Mouse (Mus musculus) gastrocnemius, postnatal 10 days (tissue): ENCODE measurements at regions not wholly inside any gene's neighbourhood (a gene's known extent, or its start where the extent isn't known, plus 50 kb on each side); places are given as distances from the start of the nearest gene placed in this dataset.

Experiments used
- DNase-seq: peaks from one replicate; pipeline ENCODE4 v3.0.0; 2021; ENCODE audit warnings: mixed read lengths

GRCm38 (mm10) chr6:51220778-51221177 lies 211.7 kb upstream of the Nfe2l3 start:
- no peak for DNase-seq

- no peak for DNase-seq
These were observed 196.3 kb upstream of the Nfe2l3 start for GRCm38 (mm10) chr6:51236077-51236740.

DNA sequence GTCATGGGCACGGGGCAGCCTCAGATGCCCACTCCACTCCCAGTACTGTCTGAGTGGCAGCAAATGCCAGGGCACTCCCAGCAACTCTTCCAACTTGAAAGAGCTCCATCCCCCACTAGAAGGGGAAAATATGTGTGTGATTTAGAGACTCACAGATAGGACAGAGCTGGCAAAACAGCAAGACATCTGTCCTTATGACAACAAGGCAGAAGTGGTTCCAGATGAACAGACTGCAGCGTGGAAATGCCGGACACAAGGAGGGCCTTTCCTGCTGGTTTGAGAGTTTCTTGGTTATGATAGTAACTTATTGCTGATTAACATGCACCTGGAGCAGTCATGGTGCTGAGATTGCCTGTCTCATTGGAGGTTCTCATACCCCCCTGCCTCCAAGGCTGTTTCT lies 192.4 kb upstream of the Nfe2l3 start:
- DNase-seq, result no peak

DNA sequence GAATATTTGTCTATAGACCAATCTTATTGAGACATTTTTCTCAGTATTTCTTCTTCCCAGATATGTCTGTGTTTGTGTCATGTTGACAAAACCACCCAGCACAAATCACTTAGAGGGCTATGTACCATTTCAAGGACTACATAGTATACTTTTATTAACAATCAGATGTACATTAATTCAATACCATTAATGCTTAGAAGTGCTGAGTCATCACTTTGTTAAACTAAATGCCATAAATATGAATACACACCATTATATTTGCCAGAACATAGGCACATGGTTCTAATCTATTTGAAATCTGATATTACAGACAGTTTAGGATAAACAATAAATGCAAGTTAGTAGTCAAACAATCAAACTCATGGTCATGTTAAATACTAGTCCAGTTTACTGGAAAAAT lies 182.2 kb upstream of the Nfe2l3 start:
- DNase-seq, result no peak

- no peak for DNase-seq
These were observed 181.0 kb upstream of the Nfe2l3 start for GRCm38 (mm10) chr6:51251432-51251831.

GRCm38 (mm10) chr6:51252721-51253120 lies 179.7 kb upstream of the Nfe2l3 start:
- no peak for DNase-seq

GRCm38 (mm10) chr6:51256631-51257030 lies 175.8 kb upstream of the Nfe2l3 start:
- no peak for DNase-seq

DNA sequence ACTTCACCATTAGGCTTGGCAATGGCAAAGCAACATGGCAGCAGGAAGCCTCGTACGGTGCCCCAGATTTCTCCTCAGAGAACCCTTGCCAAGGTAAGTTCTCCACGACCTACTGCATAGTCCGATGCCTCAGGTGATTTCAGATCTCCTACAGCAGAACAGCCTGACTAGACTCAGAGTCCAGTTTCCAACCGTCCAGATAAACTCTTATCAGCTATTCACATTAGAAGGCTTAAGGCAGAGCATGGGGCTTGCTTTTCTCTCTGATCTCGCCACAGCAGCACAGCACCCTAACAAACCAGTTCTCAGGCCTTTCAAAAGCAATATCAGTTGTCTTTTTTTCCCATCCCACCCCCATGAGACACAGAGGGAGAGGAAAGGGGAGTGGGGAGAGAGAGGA lies 174.9 kb upstream of the Nfe2l3 start:
- DNase-seq, result no peak

GRCm38 (mm10) chr6:51258304-51258703 lies 174.2 kb upstream of the Nfe2l3 start:
- no peak for DNase-seq

GRCm38 (mm10) chr6:51263595-51263994 lies 168.9 kb upstream of the Nfe2l3 start:
- DNase-seq, result no peak

- DNase-seq, result no peak
These were observed 167.1 kb upstream of the Nfe2l3 start for GRCm38 (mm10) chr6:51265329-51265728.

DNA sequence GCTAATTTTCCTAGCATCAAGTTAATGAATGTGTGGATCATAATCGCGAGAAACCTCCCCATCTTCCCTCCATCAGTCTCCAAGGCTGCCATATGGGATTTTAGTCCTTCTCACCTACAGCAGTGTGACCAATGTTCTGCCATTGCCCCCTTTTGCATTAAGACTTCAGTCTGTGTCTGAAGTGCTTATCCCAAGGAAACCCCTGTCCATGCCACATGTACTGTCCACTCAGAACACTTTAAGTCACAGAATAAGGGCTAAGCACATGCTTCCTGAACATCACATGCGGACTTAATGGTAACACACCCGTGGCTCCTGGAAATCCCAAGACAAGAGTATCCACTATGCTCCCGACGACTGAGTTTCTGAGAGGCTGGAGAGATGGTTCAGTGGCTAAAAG lies 165.7 kb upstream of the Nfe2l3 start:
- no peak for DNase-seq

- no peak for DNase-seq
These were observed 164.6 kb upstream of the Nfe2l3 start for GRCm38 (mm10) chr6:51267888-51268287.

DNA sequence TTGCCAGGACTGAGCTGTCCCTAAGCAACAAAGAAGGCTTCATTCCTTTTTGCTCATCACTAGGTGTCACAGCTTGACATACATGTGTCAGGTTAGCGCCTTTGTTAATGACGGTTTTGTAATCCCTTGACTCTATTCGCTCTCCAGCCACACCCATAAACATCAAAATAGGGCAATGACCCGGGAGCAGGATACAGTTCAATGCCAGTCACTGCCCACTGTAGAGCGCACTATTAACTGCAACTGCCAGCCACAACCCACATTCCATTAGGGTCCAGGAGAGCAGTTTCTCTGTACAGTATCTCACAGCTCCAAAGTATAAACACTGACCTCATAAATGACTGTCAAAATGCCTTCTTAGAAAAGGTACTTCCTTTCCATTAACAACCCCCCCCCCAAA lies 163.5 kb upstream of the Nfe2l3 start:
- no peak for DNase-seq

DNA sequence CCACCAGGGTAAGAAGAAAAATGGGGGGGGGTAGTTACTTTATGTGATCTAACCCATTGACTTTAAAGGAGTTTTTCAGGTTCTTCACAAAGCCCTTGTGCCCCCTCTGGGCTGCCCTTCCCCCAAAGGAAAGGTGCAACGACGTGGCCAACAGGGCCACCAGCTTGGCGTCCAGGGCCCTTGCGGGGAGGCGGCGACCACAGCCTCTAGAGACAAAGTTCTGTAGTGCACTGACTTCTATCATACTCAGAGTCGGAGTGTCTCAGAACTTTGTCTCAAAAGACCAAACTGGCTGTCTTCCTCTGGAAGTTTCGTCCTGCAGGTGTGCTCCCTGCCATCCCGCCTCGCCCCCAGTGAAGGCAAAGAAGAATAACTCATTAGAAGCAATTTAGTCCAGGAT lies 162.9 kb upstream of the Nfe2l3 start:
- no peak for DNase-seq

- DNase-seq, result peak; percentile 89
These were observed 162.0 kb upstream of the Nfe2l3 start for GRCm38 (mm10) chr6:51270216-51271127.

GRCm38 (mm10) chr6:51271128-51271480 lies 161.4 kb upstream of the Nfe2l3 start:
- no peak for DNase-seq

DNA sequence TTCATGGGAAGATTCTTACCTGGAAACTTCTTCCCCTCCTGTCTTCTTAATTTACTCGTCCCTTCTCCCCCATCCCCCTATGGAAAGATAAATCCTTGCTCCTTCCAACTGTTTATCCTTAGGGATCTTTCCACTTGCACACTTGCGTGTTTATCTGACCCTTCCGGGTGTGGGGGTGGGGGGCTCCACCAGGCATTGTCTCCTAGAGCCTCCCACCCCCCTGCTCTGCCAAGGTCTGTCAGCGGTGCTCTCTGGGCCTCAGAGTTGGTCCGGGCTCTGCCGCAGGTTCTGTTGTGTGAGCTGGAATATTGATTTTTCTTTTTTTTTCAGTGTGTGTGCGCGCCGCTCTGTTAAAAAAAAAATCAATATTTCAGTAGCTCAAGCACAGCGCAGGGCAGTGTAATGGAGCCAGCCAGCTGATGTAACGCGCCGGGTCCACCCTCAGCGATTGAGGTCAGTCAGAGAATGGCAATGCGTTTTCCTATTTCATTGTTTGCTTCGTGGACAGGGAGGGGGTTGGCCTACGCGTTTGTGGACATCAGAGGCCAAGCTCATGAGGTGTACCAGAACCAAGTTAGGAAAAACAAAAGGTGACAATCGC lies 160.2 kb upstream of the Nfe2l3 start:
- DNase-seq, result no peak

DNA sequence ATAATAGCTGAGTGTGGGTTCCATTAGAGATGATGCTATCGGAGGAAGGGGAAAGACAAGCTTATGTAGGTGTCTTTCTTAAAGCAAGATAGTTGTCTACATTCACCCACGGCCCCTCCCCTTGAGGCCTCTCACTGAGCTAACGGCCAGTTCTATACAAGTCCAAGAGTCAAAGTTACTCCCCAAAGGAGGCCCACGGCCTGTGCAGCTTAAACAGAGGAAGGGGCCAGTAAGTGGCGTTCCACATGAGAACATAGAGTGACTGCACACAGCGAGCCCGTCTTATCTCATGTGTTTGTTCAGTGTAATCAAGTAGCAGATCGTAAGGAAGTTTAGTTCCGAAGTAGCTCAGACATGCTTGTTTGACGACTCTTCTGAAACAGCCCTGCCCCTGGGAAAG lies 153.0 kb upstream of the Nfe2l3 start:
- DNase-seq, result no peak

DNA sequence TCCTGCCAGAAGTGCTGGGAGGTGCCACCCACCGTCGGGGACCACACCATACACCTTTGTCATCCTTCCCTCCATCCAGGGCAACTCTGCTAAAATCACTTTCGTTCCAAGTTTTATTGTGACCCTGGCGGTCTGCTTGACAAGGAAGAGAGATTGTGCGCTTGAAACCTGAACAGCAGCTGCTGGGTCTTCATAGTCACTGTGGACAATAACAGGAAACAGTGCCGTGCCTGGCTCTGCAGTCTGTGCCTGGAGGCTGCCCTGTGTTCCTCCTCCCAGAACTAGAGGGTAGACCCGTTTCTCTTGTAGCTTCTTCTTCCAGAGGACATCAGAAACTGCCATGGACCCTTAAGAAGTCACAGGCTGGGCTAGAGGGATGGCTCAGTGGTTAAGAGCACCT lies 152.2 kb upstream of the Nfe2l3 start:
- no peak for DNase-seq

GRCm38 (mm10) chr6:51283916-51284706 lies 148.4 kb upstream of the Nfe2l3 start:
- no peak for DNase-seq

GRCm38 (mm10) chr6:51284881-51285280 lies 147.6 kb upstream of the Nfe2l3 start:
- DNase-seq, result no peak

GRCm38 (mm10) chr6:51286836-51287235 lies 145.6 kb upstream of the Nfe2l3 start:
- DNase-seq, result no peak
